Mouse (Mus musculus): ENCODE measurements around the gene Rbm12b1. TPM values are rescaled to one million over a fixed set of nuclear protein-coding genes. Genes with fewer than 3 reads are reported as not detected.
A peak's percentile ranks its signal among the peaks of the same experiment; 100 is the strongest.

The Rbm12b1 gene
- total RNA-seq, 1 experiment, result 13.5 TPM

DNA sequence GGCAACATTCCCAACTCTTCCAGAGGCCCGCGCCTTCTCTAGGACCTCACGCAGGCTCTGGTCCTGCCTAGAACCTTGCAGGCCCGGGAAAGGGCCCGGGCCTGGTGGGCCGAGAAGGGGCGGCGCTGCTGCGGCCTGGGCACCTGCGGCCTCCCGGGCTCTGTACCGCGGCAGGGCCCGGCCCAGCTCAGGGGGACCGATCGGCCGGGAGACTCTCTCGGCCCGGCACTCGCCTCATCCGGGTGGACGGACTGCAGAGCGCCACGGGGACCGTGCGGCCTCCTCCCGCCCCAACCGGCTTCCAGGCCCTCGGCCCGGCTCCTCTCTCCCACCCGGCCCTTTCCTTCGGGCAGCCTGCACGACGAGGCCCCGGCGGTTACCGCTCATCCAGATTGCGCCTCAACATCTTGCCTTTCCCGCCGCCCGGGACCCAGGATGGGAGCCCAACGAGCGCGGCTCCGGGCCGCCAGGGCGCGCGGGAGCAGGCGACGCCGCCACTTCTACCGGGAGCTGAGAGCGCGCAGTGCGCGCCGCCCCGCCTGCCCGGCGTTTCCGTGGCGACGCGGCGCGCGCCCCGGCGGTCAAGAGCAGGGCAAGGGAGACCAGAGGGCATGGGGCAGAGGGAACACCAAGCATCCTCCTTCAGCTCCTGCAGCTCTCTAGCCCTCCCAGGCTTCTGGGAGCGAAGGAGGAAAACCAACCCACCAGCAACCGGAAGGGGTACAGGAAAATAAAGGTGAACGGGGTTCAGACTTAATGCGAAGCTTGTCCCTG is 31.4 kb downstream of the Rbm12b1 start, which contains the start of gene Fam92a:
TSS of gene Fam92a (minus strand) at position 698 of the 774 bp plus-strand sequence.
- Histone ChIP-seq H3K9me3 (ENCODE audit: control insufficient read depth, insufficient read depth, low read depth, low read length) (no peaks in the 10 kb centered on the region), H3K9ac (ENCODE audit: insufficient read depth, low read depth, low read length, poor library complexity, severe bottlenecking) (peak within 1 kb of the TSS; percentile 98), H3K4me1 (ENCODE audit: control insufficient read depth in 2 of 2, insufficient read depth in 2 of 2, low read length in 2 of 2, poor library complexity in 1 of 2) (peaks cover 0 to 2% of the 10 kb centered on the region in 2 experiments; a peak in 1 of 4 replicates), H3K27ac (ENCODE audit: insufficient read depth, low read depth, low read length, poor library complexity, severe bottlenecking) (no peak within 1 kb of the TSS), H3K4me3 (ENCODE audit: insufficient read depth in 1 of 2, low read depth in 1 of 2, low read length in 2 of 2, poor library complexity in 1 of 2, severe bottlenecking in 1 of 2) (peak within 1 kb of the TSS; percentile 84 to 97), H3K36me3 (ENCODE audit: control insufficient read depth, insufficient read depth, low read length, poor library complexity, severe bottlenecking) (no peaks in the 10 kb centered on the region)
- DNase-seq (ENCODE audit: low read depth, low spot score), result peak; percentile 39
- TF ChIP-seq MAFK (IDR thresholded peaks at IDR 0.05; ENCODE audit: insufficient read depth, low read depth, low read length), result no peak
- no peak for TF ChIP-seq ZC3H11A (IDR thresholded peaks at IDR 0.05; ENCODE audit: borderline replicate concordance, low read depth, low read length)
- TF ChIP-seq HCFC1 (IDR thresholded peaks at IDR 0.05; ENCODE audit: borderline replicate concordance, insufficient read depth, low read length), result peak; percentile 44; the same call in 1 of the 2 replicates
- in situ Hi-C loops (cut with MboI; ENCODE audit: low sequenced_read_pairs in 2 of 2, unreplicated experiment in 2 of 2), result no loop called here

DNA sequence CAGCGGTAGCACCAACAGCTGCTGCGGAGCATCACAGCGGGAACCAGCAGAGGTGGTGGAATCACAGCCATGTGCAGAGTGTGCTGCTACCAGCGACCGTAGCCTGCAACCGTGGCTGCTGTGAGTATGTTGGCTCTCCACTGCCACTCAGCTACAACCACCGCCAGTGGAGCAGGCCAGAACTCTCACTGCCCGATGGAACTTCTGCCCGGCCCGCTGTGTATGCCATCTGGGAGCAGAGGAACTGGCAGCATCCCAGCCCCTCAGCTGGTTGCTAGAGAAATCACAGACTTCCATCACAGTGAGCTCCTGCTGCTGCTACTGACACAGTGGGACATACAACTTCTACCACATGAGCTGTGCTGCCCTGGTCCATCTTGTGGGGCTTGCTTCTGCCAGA is 38.9 kb downstream of the Rbm12b1 start:
- no peak for DNase-seq (ENCODE audit: low read depth, low spot score)
- H3K4me3 ChIP-seq (ENCODE audit: insufficient read depth in 1 of 2, low read depth in 1 of 2, low read length in 2 of 2, poor library complexity in 1 of 2, severe bottlenecking in 1 of 2), result no peak overlapping the region
- no peak overlapping the region for H3K9ac ChIP-seq (ENCODE audit: insufficient read depth, low read depth, low read length, poor library complexity, severe bottlenecking)
- in situ Hi-C loops (cut with MboI; ENCODE audit: low sequenced_read_pairs in 2 of 2, unreplicated experiment in 2 of 2), result no loop called here
- TF ChIP-seq HCFC1 (IDR thresholded peaks at IDR 0.05; ENCODE audit: borderline replicate concordance, insufficient read depth, low read length) (no peak), CHD2 (IDR thresholded peaks at IDR 0.05; ENCODE audit: low read depth, low read length) (no peak), ZNF384 (IDR thresholded peaks at IDR 0.05; ENCODE audit: low read depth, low read length) (no peak), ZC3H11A (IDR thresholded peaks at IDR 0.05; ENCODE audit: borderline replicate concordance, low read depth, low read length) (no peak), MAFK (IDR thresholded peaks at IDR 0.05; ENCODE audit: insufficient read depth, low read depth, low read length) (no peak)
- H3K9me3 ChIP-seq (ENCODE audit: control insufficient read depth, insufficient read depth, low read depth, low read length), result no peaks in the 10 kb centered on the region
- no peak overlapping the region for H3K27ac ChIP-seq (ENCODE audit: insufficient read depth, low read depth, low read length, poor library complexity, severe bottlenecking)
- no peaks in the 10 kb centered on the region for H3K36me3 ChIP-seq (ENCODE audit: control insufficient read depth, insufficient read depth, low read length, poor library complexity, severe bottlenecking)
- H3K4me1 ChIP-seq (ENCODE audit: control insufficient read depth in 2 of 2, insufficient read depth in 2 of 2, low read length in 2 of 2, poor library complexity in 1 of 2), result no peaks in the 10 kb centered on the region

Other genes starting within 250 kb of the Rbm12b1 start
- gene Gm10604, start 159.0 kb upstream of the Rbm12b1 start, total RNA-seq (2012; rRNA removed), result not detected in 2 replicates
- 13.3 and 13.7 TPM in 2 replicates for gene Rbm12b2, start 50.8 kb upstream of the Rbm12b1 start, total RNA-seq (2012; rRNA removed)
- 14.0 and 25.5 TPM in 2 replicates for gene Fam92a, start 31.8 kb downstream of the Rbm12b1 start, total RNA-seq (2012; rRNA removed)